Mouse (Mus musculus): ENCODE results near the gene Ncs1. TPM values are rescaled to one million over a fixed set of nuclear protein-coding genes. Genes with fewer than 3 reads are reported as not detected.
A peak's percentile ranks its signal among the peaks of the same experiment; 100 is the strongest.

Ncs1 gene
- total RNA-seq, 2 experiments from 2014 or later: 11.3 to 11.6 TPM

- no peak for DNase-seq (ENCODE audit: low spot score)
- intact Hi-C loops (cut with DNase I): no loop called here
Observed at GRCm38 (mm10) chr2:31308257-31308656, 62.6 kb downstream of the Ncs1 start.

GRCm38 (mm10) chr2:31309549-31309948 is 63.9 kb downstream of the Ncs1 start:
- intact Hi-C loops (cut with DNase I): no loop called here
- no peak for DNase-seq (ENCODE audit: low spot score)

- no peak for DNase-seq (ENCODE audit: low spot score)
- intact Hi-C loops (cut with DNase I): no loop called here
Observed at GRCm38 (mm10) chr2:31314007-31314465, 68.4 kb downstream of the Ncs1 start, which contains the start of gene Hmcn2. TSS of gene Hmcn2 (plus strand) at chr2:31314415.

- DNase-seq (ENCODE audit: low spot score): no peak
- intact Hi-C loops (cut with DNase I): no loop called here
Observed at GRCm38 (mm10) chr2:31318162-31318561, 72.5 kb downstream of the Ncs1 start.

- no peak for DNase-seq (ENCODE audit: low spot score)
- intact Hi-C loops (cut with DNase I): no loop called here
Observed at GRCm38 (mm10) chr2:31319200-31319599, 73.6 kb downstream of the Ncs1 start.

GRCm38 (mm10) chr2:31327186-31327585 is 81.6 kb downstream of the Ncs1 start:
- intact Hi-C loops (cut with DNase I): no loop called here
- DNase-seq (ENCODE audit: low spot score): no peak

GRCm38 (mm10) chr2:31337706-31338330 is 92.2 kb downstream of the Ncs1 start:
- intact Hi-C loops (cut with DNase I): no loop called here
- no peak for DNase-seq (ENCODE audit: low spot score)

GRCm38 (mm10) chr2:31339826-31340225 is 94.2 kb downstream of the Ncs1 start:
- DNase-seq (ENCODE audit: low spot score): peak; percentile 75
- intact Hi-C loops (cut with DNase I): no loop called here

GRCm38 (mm10) chr2:31341726-31342535 is 96.3 kb downstream of the Ncs1 start:
- peak; percentile 35 for DNase-seq (ENCODE audit: low spot score)
- intact Hi-C loops (cut with DNase I): no loop called here

Other genes starting within 250 kb of the Ncs1 start
- gene Fnbp1, start 103.8 kb upstream of the Ncs1 start, total RNA-seq (2021): 10 to 100 TPM; 50.0 to 53.4 TPM
- 10 to 100 TPM; 33.1 to 35.1 TPM for gene Gpr107, start 93.5 kb upstream of the Ncs1 start, total RNA-seq (2021)
- gene Hmcn2, start 68.6 kb downstream of the Ncs1 start, total RNA-seq (2021): 10 to 100 TPM; 13.2 to 14.5 TPM
- gene Ass1, start 224.4 kb downstream of the Ncs1 start, total RNA-seq (2021): 1 to 10 TPM; 4.3 to 4.4 TPM